Mouse (Mus musculus): ENCODE results near the gene Tnik. TPM values are rescaled to one million over a fixed set of nuclear protein-coding genes. Genes with fewer than 3 reads are reported as not detected.
A peak's percentile ranks its signal among the peaks of the same experiment; 100 is the strongest.

Gene Tnik
- polyA plus RNA-seq, 1 experiment from 2014 or later = 40.1 TPM

- Histone ChIP-seq H3K4me3 (ENCODE audit: low read depth, low read length) (no peak overlapping the region), H3K27ac (ENCODE audit: low read depth, low read length) (no peak overlapping the region), H3K9ac (ENCODE audit: low read depth, low read length) (no peak overlapping the region), H3K36me3 (ENCODE audit: control insufficient read depth, insufficient read depth, low read length) (no peaks in the 10 kb centered on the region), H3K4me2 (replicated peaks; ENCODE audit: low read depth, low read length) (no peak overlapping the region), H3K27me3 (ENCODE audit: control insufficient read depth, insufficient read depth, low read length) (no peaks in the 10 kb centered on the region), H3K4me1 (replicated peaks; ENCODE audit: control insufficient read depth, insufficient read depth, low read length) (no peaks in the 10 kb centered on the region), H3K9me3 (ENCODE audit: control insufficient read depth, low read length) (no peaks in the 10 kb centered on the region)
- ATAC-seq (ENCODE audit: low FRiP score) (no peak), DNase-seq (ENCODE audit: low spot score) (no peak)
- 94% methylated on average over 3 of the region's 3 CpGs for WGBS
Observed at GRCm38 (mm10) chr3:28497503-28497857, 234.5 kb downstream of the Tnik start.

- no peak overlapping the region for H3K4me2 ChIP-seq (replicated peaks; ENCODE audit: low read depth, low read length)
- 92% methylated on average over 3 of the region's 3 CpGs for WGBS
- no peaks in the 10 kb centered on the region for H3K9me3 ChIP-seq (ENCODE audit: control insufficient read depth, low read length)
- DNase-seq (ENCODE audit: low spot score) (no peak), ATAC-seq (ENCODE audit: low FRiP score) (no peak)
- no peaks in the 10 kb centered on the region for H3K27me3 ChIP-seq (ENCODE audit: control insufficient read depth, insufficient read depth, low read length)
- H3K27ac ChIP-seq (ENCODE audit: low read depth, low read length) = no peak overlapping the region
- no peaks in the 10 kb centered on the region for H3K4me1 ChIP-seq (replicated peaks; ENCODE audit: control insufficient read depth, insufficient read depth, low read length)
- no peak overlapping the region for H3K9ac ChIP-seq (ENCODE audit: low read depth, low read length)
- no peak overlapping the region for H3K4me3 ChIP-seq (ENCODE audit: low read depth, low read length)
- H3K36me3 ChIP-seq (ENCODE audit: control insufficient read depth, insufficient read depth, low read length) = no peaks in the 10 kb centered on the region
Observed at GRCm38 (mm10) chr3:28502697-28503096, 239.7 kb downstream of the Tnik start.

- Histone ChIP-seq H3K4me3 (ENCODE audit: low read depth, low read length) (no peak overlapping the region), H3K9me3 (ENCODE audit: control insufficient read depth, low read length) (no peaks in the 10 kb centered on the region), H3K4me2 (replicated peaks; ENCODE audit: low read depth, low read length) (no peak overlapping the region), H3K27me3 (ENCODE audit: control insufficient read depth, insufficient read depth, low read length) (no peaks in the 10 kb centered on the region), H3K36me3 (ENCODE audit: control insufficient read depth, insufficient read depth, low read length) (no peaks in the 10 kb centered on the region), H3K9ac (ENCODE audit: low read depth, low read length) (no peak overlapping the region), H3K4me1 (replicated peaks; ENCODE audit: control insufficient read depth, insufficient read depth, low read length) (no peaks in the 10 kb centered on the region), H3K27ac (ENCODE audit: low read depth, low read length) (no peak overlapping the region)
- DNase-seq (ENCODE audit: low spot score) (peak; percentile 21), ATAC-seq (ENCODE audit: low FRiP score) (no peak)
- WGBS = 57% methylated on average over 6 of the region's 6 CpGs
Observed at GRCm38 (mm10) chr3:28509337-28509935, 246.4 kb downstream of the Tnik start.

DNA sequence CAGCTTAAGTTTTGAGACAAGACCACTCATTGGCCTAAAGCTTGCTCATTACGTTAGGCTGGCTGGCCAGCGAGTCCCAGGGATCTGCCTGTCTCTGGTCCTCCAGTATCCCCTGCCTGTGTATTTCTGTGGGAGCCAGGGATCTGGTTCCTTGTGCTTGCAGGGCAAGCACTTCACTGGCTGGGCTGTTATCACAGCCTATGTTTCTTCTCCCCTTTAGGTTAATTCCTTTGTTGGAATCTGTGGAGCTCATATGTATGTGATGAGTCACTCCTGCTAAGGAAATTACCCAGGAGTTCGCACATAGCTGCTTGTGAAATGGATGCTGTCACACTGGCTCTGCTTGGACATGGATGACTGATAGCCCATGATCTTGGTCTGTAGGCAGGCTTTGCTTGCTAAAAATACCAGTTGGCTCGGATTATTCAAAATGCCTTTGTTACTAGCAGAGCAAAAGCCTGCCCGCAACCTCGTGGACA lies 260.0 kb downstream of the Tnik start:
- H3K27ac ChIP-seq (ENCODE audit: low read depth, low read length) = no peak overlapping the region
- H3K9ac ChIP-seq (ENCODE audit: low read depth, low read length) = no peak overlapping the region
- no peaks in the 10 kb centered on the region for H3K27me3 ChIP-seq (ENCODE audit: control insufficient read depth, insufficient read depth, low read length)
- H3K4me2 ChIP-seq (replicated peaks; ENCODE audit: low read depth, low read length) = no peak overlapping the region
- H3K36me3 ChIP-seq (ENCODE audit: control insufficient read depth, insufficient read depth, low read length) = no peaks in the 10 kb centered on the region
- no peaks in the 10 kb centered on the region for H3K9me3 ChIP-seq (ENCODE audit: control insufficient read depth, low read length)
- H3K4me3 ChIP-seq (ENCODE audit: low read depth, low read length) = no peak overlapping the region
- 59% methylated on average over 6 of the region's 6 CpGs for WGBS
- ATAC-seq (ENCODE audit: low FRiP score) = peak; percentile 17; the same call in 1 of the 2 replicates
- H3K4me1 ChIP-seq (replicated peaks; ENCODE audit: control insufficient read depth, insufficient read depth, low read length) = no peaks in the 10 kb centered on the region
- no peak for DNase-seq (ENCODE audit: low spot score)

GRCm38 (mm10) chr3:28523541-28524165 lies 260.6 kb downstream of the Tnik start:
- Histone ChIP-seq H3K4me2 (replicated peaks; ENCODE audit: low read depth, low read length) (no peak overlapping the region), H3K9ac (ENCODE audit: low read depth, low read length) (no peak overlapping the region), H3K27ac (ENCODE audit: low read depth, low read length) (no peak overlapping the region), H3K36me3 (ENCODE audit: control insufficient read depth, insufficient read depth, low read length) (no peaks in the 10 kb centered on the region), H3K4me3 (ENCODE audit: low read depth, low read length) (no peak overlapping the region), H3K9me3 (ENCODE audit: control insufficient read depth, low read length) (no peaks in the 10 kb centered on the region), H3K27me3 (ENCODE audit: control insufficient read depth, insufficient read depth, low read length) (no peaks in the 10 kb centered on the region), H3K4me1 (replicated peaks; ENCODE audit: control insufficient read depth, insufficient read depth, low read length) (no peaks in the 10 kb centered on the region)
- ATAC-seq (ENCODE audit: low FRiP score) (no peak), DNase-seq (ENCODE audit: low spot score) (no peak)
- WGBS = 56% methylated on average over 4 of the region's 4 CpGs

GRCm38 (mm10) chr3:28524562-28524961 lies 261.5 kb downstream of the Tnik start:
- Histone ChIP-seq H3K4me3 (ENCODE audit: low read depth, low read length) (no peak overlapping the region), H3K9ac (ENCODE audit: low read depth, low read length) (no peak overlapping the region), H3K36me3 (ENCODE audit: control insufficient read depth, insufficient read depth, low read length) (no peaks in the 10 kb centered on the region), H3K27ac (ENCODE audit: low read depth, low read length) (no peak overlapping the region), H3K9me3 (ENCODE audit: control insufficient read depth, low read length) (no peaks in the 10 kb centered on the region), H3K27me3 (ENCODE audit: control insufficient read depth, insufficient read depth, low read length) (no peaks in the 10 kb centered on the region), H3K4me2 (replicated peaks; ENCODE audit: low read depth, low read length) (no peak overlapping the region), H3K4me1 (replicated peaks; ENCODE audit: control insufficient read depth, insufficient read depth, low read length) (no peaks in the 10 kb centered on the region)
- 85% methylated on average over 3 of the region's 3 CpGs for WGBS
- ATAC-seq (ENCODE audit: low FRiP score) (no peak), DNase-seq (ENCODE audit: low spot score) (no peak)

DNA sequence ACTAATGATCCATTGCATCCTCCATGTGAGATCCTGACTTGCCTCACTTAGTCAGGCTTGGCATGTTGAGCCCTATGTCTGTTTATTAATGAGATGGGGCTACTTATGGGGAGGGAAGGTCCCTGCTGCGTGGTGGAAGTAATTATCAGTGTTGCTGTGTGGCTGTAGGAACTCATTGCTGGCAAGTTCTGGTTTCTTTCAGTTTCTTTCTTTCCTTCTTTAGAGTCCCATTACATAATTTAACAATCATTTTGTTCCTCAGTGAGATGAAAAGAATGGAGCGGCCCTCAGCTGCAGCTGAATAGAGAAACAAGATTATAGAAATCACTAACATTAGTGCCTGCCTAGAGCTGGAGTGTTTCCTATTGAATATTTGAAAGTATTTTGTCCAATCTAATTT lies 263.7 kb downstream of the Tnik start:
- no peaks in the 10 kb centered on the region for H3K36me3 ChIP-seq (ENCODE audit: control insufficient read depth, insufficient read depth, low read length)
- no peaks in the 10 kb centered on the region for H3K4me1 ChIP-seq (replicated peaks; ENCODE audit: control insufficient read depth, insufficient read depth, low read length)
- H3K27ac ChIP-seq (ENCODE audit: low read depth, low read length) = no peak overlapping the region
- 84% methylated on average over 2 of the region's 2 CpGs for WGBS
- H3K27me3 ChIP-seq (ENCODE audit: control insufficient read depth, insufficient read depth, low read length) = no peaks in the 10 kb centered on the region
- no peak overlapping the region for H3K4me2 ChIP-seq (replicated peaks; ENCODE audit: low read depth, low read length)
- H3K9me3 ChIP-seq (ENCODE audit: control insufficient read depth, low read length) = no peaks in the 10 kb centered on the region
- H3K4me3 ChIP-seq (ENCODE audit: low read depth, low read length) = no peak overlapping the region
- H3K9ac ChIP-seq (ENCODE audit: low read depth, low read length) = no peak overlapping the region
- no peak for ATAC-seq (ENCODE audit: low FRiP score)
- DNase-seq (ENCODE audit: low spot score) = no peak

DNA sequence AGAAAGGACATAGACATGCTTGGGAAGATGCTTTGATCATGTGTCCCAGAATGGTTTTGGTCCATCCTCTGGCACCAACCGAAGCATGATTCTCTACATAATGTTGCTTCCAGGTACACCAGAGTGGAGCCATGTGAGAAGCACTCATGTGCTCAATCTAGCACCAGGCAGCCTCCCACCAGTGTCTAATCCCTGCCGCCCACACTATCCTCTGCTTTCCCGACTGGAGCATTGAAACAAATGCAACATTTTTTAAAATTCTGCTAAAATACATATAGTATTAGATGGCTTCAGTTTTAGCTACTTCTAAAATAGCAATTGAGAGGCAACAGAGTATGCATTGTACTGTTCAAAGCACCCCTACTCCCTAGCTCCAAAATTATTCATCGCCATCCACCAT lies 264.2 kb downstream of the Tnik start:
- Histone ChIP-seq H3K4me2 (replicated peaks; ENCODE audit: low read depth, low read length) (no peak overlapping the region), H3K9ac (ENCODE audit: low read depth, low read length) (no peak overlapping the region), H3K27ac (ENCODE audit: low read depth, low read length) (no peak overlapping the region), H3K36me3 (ENCODE audit: control insufficient read depth, insufficient read depth, low read length) (no peaks in the 10 kb centered on the region), H3K9me3 (ENCODE audit: control insufficient read depth, low read length) (no peaks in the 10 kb centered on the region), H3K4me3 (ENCODE audit: low read depth, low read length) (no peak overlapping the region), H3K27me3 (ENCODE audit: control insufficient read depth, insufficient read depth, low read length) (no peaks in the 10 kb centered on the region), H3K4me1 (replicated peaks; ENCODE audit: control insufficient read depth, insufficient read depth, low read length) (no peaks in the 10 kb centered on the region)
- no peak for ATAC-seq (ENCODE audit: low FRiP score)
- 95% methylated on average over 4 of the region's 4 CpGs for WGBS
- DNase-seq (ENCODE audit: low spot score) = no peak

- WGBS = 83% methylated on average over 4 of the region's 4 CpGs
- Histone ChIP-seq H3K4me2 (replicated peaks; ENCODE audit: low read depth, low read length) (no peak overlapping the region), H3K4me3 (ENCODE audit: low read depth, low read length) (no peak overlapping the region), H3K27ac (ENCODE audit: low read depth, low read length) (no peak overlapping the region), H3K9me3 (ENCODE audit: control insufficient read depth, low read length) (no peaks in the 10 kb centered on the region), H3K9ac (ENCODE audit: low read depth, low read length) (no peak overlapping the region), H3K27me3 (ENCODE audit: control insufficient read depth, insufficient read depth, low read length) (no peaks in the 10 kb centered on the region), H3K36me3 (ENCODE audit: control insufficient read depth, insufficient read depth, low read length) (no peaks in the 10 kb centered on the region), H3K4me1 (replicated peaks; ENCODE audit: control insufficient read depth, insufficient read depth, low read length) (no peaks in the 10 kb centered on the region)
- ATAC-seq (ENCODE audit: low FRiP score) = no peak
- DNase-seq (ENCODE audit: low spot score) = no peak
Observed at GRCm38 (mm10) chr3:28529548-28529947, 266.5 kb downstream of the Tnik start.
